Mouse (Mus musculus) mouse embryonic stem cell (cell line): ENCODE measurements at regions not wholly inside any gene's neighbourhood (a gene's known extent, or its start where the extent isn't known, plus 50 kb on each side); places are given as distances from the start of the nearest gene placed in this dataset.

ENCODE experiments used
- in situ Hi-C, 2 experiments: fragments of 300-500 bp; cut with MboI; formaldehyde crosslinking; loops; 1 replicate in 1 of 2; 3 replicates in 1 of 2; pipeline ENCODE4 v1.14.3; 2019 to 2020; ENCODE audit warnings: low sequenced_read_pairs in 2 of 2, low pct_unique_long_range_greater_than_20kb in 1 of 2, mixed read lengths in 1 of 2; ENCODE audit not compliant: unreplicated experiment in 1 of 2

GRCm38 (mm10) chr13:47811711-47812415 is 449.2 kb upstream of the Id4 start:
- in situ Hi-C loops, result no loop called here

GRCm38 (mm10) chr13:47818924-47819564 is 442.0 kb upstream of the Id4 start:
- in situ Hi-C loops, result no loop called here

- in situ Hi-C loops, result loop anchor here in 1 of 2 experiments (5.0 kb wide), 1 partner anchor 81 kb away; no protein-coding TSS in a partner anchor
These were observed 424.5 kb upstream of the Id4 start for GRCm38 (mm10) chr13:47836491-47836890.

GRCm38 (mm10) chr13:47842418-47842817 is 418.6 kb upstream of the Id4 start:
- in situ Hi-C loops, result no loop called here

GRCm38 (mm10) chr13:47843011-47843410 is 418.0 kb upstream of the Id4 start:
- in situ Hi-C loops, result no loop called here

- in situ Hi-C loops, result no loop called here
These were observed 417.3 kb upstream of the Id4 start for GRCm38 (mm10) chr13:47843541-47844267.

- in situ Hi-C loops, result no loop called here
These were observed 414.3 kb upstream of the Id4 start for GRCm38 (mm10) chr13:47846713-47847112.

GRCm38 (mm10) chr13:47848371-47849188 is 412.4 kb upstream of the Id4 start:
- in situ Hi-C loops, result no loop called here

- in situ Hi-C loops, result no loop called here
These were observed 405.5 kb upstream of the Id4 start for GRCm38 (mm10) chr13:47855422-47856108.

- in situ Hi-C loops, result no loop called here
These were observed 402.1 kb upstream of the Id4 start for GRCm38 (mm10) chr13:47858946-47859345.

- in situ Hi-C loops, result no loop called here
These were observed 400.7 kb upstream of the Id4 start for GRCm38 (mm10) chr13:47860316-47860715.

- in situ Hi-C loops, result no loop called here
These were observed 398.1 kb upstream of the Id4 start for GRCm38 (mm10) chr13:47862896-47863295.

- in situ Hi-C loops, result no loop called here
These were observed 392.4 kb upstream of the Id4 start for GRCm38 (mm10) chr13:47868656-47869055.

GRCm38 (mm10) chr13:47869670-47870532 is 391.1 kb upstream of the Id4 start:
- in situ Hi-C loops, result no loop called here

GRCm38 (mm10) chr13:47872645-47873044 is 388.4 kb upstream of the Id4 start:
- in situ Hi-C loops, result no loop called here

GRCm38 (mm10) chr13:47892569-47892968 is 368.5 kb upstream of the Id4 start:
- in situ Hi-C loops, result no loop called here

- in situ Hi-C loops, result no loop called here
These were observed 366.7 kb upstream of the Id4 start for GRCm38 (mm10) chr13:47894331-47894730.
